Mouse (Mus musculus) small intestine, adult 2 months (tissue): ENCODE data around the gene Prr19.

Experiments
- CTCF ChIP-seq: fragments of 200-500 bp; IDR thresholded peaks from 2 replicates; pipeline ENCODE4 v1.5.1; 2012; ENCODE audit warnings: low read depth, mild to moderate bottlenecking, control low read depth, inconsistent platforms, low read length, moderate library complexity, mixed read lengths; ENCODE audit not compliant: insufficient replicate concordance, insufficient read length; ENCODE audit errors: extremely low read depth
- POLR2A ChIP-seq: fragments of 200-500 bp; IDR thresholded peaks from 2 replicates; pipeline ENCODE4 v1.6.1; 2012; ENCODE audit warnings: low read depth, mild to moderate bottlenecking, control low read depth, inconsistent platforms, low read length, moderate library complexity

DNA sequence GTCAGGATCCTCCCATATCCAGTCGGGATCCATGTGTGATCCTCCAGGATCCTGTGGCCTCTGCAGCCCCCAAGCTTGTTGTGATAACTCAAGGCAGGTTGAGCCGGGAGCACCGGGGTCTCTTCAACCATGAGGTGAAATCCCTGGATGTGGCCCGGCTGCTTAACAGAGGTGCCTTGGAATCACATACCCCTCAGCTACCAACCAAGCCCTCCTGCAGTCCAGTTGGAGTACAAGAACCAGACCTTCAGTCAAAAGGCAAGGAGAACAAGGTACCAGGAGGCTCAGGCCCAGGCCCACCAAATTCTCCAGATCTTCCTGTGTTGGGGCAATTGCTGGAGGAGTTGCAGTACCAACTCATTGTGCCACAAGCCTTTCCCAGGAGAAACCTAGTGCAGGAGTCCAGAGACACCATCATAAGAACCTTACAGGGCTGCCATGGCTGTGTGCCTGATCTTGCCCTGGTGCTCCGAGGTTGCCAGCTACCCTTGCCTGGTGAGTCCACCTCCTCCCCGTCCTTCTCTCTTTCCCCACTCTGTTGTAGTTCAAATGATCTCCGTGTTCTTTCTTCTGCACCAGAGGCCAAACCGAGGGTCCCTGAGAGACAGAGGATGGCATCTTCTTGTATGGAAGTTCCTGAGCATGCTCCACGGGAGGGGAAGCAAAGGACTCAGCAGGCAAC is 1.9 kb downstream of the Prr19 start:
- TF ChIP-seq CTCF (no peak), POLR2A (no peak)
